Mouse (Mus musculus) brain, adult 2 months (tissue): ENCODE results near the gene Slc34a2.

Experiments used
- DNase-seq: peaks from one replicate; pipeline ENCODE4 v3.0.0; 2011; ENCODE audit warnings: low read depth, low spot score

The Slc34a2 gene

DNA sequence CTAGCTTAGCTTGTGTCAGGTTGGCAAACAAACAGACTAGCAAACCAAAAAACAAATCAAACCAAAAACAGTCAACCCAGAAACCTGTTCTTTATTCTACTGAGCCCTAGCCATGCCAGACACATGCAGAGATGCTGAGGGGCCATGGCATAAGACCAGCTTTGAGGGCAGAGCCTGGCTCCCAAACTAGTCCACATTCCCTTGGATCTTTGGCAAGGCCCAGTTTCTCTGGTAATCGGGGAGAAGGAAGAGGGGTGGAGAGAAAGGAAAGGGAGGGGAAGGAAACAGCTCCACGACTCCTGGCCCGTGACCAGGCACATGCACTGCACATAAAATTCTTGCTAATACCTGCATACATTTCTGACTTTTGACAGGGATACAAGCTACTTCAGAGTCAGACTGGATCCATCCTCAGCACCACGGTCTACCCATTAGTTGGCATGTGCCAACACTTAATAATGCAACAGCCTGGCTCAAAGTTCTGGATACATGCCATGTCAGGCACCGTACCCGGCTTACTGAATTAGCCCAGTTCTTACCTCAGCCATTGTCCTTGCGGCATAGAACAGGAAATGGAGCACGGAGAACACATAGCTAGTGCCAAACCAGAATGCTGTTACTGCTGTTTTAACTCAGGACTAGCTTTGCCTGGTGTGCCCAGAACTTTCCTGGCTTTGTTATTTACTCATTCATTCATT, 12.5 kb upstream of the Slc34a2 start:
- DNase-seq = peak; percentile 85

DNA sequence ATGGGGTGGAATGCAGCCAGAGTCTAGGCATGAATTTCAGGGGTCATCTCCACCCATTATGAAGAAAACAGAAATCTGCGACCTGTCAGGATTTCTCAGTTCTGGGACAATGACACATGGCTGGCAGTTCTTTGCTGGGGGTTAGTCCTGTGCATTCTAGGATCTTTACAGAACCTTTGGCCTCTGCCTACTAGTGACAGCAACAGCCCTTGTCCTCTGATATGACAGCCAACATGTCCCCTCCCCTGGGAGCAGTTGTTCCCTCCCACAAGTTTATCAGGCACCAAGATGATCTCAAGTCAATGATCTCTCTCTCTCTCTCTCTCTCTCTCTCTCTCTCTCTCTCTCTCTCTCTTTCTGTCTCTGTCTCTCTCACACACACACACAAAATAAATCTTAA, 6.5 kb upstream of the Slc34a2 start:
- no peak for DNase-seq

DNA sequence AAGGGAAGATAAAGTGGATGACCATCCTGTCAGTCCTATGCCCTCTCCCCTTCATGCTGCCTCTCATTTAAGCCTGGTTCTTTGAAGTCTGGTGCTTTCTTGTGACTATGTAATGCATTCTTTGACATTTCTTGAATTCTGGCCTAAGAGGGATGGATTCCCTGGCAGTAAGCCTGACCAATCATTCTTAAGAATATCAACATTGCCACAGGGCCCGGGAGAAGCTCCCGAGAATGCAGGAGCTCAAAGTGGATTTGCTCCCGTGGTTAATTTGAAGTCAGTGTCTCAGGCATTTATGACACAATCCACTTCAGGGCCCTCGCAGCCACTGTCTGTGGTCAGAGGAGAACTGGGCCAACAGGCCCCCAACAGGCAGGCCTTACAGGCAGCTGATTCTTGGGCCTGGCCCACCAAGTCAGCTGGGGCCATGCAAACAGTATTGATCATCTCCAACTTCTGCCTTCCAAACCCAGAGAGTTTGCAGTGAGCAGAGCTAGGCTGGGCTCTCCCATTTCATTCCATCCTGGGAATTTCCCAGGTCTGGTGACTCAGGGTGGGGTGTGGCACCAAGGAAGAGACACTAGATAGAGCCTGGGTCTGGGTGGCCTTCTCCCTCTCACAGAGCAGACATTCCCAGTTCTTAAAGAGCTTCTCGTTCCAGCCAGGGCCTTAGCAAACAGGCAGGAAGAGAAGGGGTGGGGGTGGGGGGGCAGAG, 4.3 kb downstream of the Slc34a2 start:
- no peak for DNase-seq

DNA sequence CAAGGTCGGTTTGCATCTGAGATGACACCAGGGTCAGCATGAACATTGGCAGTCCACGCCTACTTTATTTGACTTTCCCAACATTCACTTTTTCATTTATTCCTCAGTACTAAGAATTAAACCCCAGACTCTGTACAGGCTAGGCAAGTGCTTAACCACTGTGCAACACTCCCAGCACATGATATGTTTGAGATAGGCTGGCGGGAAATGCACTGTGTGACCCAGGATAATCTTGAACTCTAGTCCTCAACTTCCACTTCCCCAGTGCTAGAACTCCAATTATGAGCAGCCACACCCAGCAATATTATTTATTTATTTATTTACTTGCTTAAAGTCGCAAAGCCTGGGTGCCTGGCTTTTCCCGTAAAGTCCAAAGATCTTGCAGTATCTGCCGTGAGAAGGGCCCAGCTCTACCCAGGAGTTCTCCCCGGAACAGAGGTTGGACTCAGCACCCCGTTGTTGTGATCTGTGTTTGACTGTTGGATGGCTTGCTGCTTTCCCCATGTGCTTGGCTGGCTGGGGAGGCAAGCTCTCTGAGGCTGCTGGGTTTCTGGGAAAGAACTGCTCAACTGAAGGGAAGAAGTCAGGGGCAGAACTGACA, 5.0 kb downstream of the Slc34a2 start:
- no peak for DNase-seq

DNA sequence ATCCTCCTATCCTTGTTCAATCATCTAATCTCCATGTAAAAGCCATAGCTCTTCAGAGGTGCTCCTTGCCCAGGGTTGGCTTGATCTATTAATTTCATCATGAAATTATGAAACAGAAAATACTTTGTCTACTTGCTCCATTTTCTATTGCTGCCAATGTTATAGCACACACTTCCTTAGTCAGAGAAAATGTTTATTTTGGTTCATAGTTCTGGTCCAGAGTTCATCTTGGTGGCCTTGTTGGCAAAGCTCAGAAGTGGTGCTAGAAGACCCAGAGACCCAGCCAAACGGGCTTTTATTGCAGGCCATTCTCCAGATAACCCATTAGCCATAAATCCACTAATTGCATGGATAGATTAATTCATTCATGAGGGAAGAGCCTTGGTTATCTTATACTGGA, 5.8 kb downstream of the Slc34a2 start:
- DNase-seq = no peak

DNA sequence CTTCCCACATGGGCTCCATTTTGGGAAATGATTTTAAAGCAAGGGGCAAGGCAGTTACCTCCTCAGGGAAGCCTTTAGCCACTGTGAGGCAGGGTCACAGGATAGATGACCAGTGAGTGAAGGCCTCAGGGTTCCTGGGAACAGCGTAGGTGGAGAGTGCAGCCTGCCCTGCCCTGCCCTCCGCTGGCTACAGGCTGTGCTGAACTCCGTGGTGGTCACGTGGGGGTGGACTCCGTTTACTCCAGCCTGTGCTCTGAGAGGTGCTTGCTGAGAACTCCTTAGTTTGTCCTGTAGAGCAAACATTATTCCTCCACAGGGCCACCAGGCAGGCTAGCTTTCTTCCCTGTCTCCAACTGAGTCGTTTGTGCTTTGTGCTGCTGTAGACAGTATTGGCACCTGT, 10.1 kb downstream of the Slc34a2 start:
- DNase-seq = no peak

DNA sequence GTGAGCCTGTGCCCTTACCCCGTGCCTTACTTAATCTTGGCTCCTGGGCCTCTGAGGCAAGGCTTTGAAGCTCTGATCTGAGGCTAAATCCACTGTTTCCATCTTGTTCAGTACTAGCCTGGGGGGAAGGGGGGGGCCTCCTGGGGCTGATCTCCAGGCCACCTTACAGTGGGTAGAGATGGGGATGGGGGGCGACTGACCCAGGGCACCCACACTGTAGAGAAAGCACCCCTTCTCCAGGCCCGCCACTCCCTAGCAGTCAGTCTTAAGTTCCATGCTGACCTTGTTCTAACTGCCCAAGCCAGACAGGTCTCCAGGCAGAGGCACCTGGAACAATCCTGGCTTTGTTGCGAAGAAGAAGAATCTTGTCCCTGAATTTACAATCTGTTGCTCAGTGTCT, 10.7 kb downstream of the Slc34a2 start:
- DNase-seq = no peak

DNA sequence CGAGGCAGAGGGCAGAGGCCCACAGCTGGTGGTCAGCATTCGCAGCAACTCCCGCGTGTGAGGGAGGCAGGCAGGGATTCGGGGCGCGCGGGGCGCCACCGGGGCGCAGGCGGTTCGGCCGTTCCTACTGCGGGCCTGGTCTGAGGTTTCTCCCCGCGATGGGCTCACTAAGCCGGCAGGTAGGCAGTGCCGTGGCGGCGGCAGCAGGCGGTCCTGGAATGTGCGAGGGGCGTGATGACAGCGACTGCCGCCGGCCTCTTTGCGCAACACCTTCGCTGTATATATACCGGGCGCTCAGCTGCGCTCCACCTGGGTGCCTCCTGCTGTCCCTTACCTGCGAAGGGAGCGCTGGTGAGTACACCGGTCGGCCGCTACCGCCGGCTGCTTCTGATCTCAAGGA, 11.2 kb downstream of the Slc34a2 start:
- DNase-seq = no peak

DNA sequence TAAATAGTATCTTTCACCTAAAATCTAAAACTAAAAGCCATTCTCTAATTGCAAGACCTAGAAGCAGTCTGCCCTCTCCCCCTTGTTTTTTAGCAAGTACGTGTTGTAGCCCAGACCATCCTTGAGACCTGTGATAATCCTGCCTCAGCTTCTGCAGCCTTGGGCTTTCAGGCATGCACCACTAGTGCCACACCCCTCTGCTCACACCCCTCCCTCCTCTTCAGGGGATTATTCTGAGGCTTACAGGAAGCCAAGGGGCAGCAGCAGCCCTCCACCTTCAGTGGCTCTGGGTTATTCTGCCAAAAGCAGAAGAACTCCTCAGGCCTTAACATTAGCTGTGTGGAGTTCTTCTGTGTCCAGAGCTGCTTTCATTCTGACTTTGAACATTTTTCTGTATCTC, 13.1 kb downstream of the Slc34a2 start:
- DNase-seq = no peak

DNA sequence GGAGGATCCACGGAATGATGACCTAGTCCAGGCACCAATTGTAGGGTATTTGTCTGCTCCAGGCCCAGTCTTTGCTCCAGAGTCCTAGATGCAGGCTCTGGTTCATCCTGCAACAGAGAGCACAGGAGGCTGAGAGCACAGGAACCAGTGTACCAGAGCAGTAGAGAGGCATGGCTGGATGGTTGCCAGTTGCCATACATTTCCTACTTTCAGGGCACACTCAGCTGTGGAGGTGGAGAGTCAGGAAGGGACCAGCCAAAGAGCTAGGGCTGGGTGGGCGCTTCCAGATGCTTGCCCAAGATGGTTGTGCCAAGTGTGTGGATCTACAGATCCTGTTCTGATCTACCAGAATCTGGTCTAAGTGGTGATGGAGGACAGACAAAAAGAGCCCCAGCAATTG, 15.4 kb downstream of the Slc34a2 start:
- DNase-seq = peak; percentile 60

DNA sequence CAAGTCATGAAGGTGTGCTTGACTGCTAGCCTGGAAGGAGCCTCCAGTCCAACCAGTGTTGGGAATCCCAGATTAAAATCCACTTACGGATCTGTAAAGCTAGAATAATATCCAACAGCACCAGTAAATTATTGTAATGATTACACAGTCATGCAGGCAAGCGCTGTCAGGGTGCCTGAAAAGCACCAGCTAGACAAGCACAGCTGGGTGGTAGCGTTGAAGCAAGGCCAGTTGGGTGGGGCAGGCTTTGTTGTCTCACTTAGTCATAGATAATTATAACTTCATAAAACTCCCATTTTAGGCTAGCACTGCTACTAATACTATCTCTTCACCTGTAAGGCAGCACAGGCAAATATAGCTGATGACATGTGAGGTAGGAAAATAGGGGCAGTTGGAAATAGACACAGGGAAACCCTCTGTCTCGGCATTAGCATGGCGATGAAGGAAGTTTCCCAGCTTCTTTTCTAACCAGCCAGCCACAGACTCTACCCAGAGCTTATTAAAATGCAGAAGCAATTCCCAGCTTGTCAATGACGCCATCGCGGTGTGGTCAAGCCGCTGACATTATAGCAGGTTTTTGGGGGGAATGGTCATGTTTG, 23.8 kb downstream of the Slc34a2 start:
- DNase-seq = peak; percentile 23

DNA sequence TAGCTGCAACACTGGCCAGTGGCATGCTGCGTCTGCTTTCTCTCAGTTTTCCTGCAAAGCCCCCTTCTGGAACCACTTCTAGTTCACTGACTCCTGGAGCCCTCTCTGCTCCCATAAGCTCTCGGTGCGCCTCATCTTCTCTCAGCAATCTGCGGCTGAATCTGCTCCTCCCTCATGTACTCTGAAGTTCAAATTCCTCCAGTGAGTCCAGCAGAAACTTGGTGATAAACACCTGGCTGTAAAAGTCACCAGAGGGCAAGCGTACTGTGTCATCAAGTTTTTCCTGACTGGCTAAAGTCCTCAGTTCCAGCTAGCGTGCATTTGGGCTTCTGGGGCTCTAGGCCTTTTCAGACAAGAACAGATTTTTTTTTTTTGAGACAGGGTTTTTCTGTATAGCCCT, 36.7 kb downstream of the Slc34a2 start:
- DNase-seq = no peak

DNA sequence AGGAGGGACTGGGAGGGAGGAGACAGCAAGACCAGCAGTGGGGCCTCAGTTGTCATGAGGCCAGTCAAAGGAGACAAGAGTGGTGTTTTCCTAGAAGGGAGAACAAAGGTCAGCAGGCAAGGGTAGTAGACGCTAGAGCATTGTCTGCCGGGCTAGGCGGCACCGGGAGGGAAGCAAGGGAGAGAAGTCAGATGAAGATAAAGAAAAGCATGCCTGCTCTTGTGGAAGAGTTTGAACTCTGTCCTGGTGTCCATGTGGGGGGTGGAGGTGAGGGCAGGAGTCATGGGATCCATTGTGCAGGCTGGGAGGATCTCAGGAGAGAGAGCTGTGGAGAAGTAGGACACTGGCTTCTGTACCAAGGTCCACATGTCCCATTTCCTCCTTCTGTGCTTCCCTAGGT, 40.6 kb downstream of the Slc34a2 start:
- no peak for DNase-seq

DNA sequence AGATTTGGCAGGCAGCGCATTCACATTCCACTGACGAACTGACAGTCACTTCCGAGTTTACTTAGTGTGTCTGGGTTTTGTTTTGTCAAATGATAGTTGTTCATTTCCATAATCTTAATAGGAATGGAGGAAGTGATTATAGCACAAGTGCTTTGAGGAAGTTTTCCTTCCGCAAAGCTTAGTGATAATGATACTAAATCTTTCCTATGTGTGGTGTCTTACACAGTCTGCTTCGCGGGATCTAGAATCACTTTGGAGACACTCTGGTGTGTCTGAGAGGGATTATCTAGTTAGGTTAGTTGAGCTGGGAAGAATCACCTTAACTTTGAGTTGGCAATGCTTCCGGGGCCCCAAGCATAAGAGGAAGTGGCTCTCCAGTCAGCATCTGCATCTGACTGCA, 49.6 kb downstream of the Slc34a2 start:
- DNase-seq = no peak

DNA sequence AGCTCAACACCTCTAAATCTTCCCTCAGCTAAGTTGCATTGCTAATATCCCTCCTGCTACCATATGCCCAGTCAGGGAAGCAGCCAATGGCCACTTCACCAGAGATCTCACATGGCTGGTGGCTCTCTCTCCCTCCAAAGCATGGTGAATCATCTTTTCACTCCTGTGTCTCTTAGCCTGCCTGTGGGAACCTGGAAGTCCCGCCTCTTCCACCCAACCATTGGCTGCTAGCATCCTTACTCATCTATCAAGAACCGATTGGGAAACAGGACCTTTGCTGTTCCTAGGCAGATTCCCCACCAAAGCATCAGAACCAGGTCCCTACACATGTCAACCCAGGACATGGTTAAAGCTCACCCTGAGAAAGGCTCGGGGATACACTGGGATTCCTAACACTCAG, 53.5 kb downstream of the Slc34a2 start:
- peak; percentile 43 for DNase-seq

DNA sequence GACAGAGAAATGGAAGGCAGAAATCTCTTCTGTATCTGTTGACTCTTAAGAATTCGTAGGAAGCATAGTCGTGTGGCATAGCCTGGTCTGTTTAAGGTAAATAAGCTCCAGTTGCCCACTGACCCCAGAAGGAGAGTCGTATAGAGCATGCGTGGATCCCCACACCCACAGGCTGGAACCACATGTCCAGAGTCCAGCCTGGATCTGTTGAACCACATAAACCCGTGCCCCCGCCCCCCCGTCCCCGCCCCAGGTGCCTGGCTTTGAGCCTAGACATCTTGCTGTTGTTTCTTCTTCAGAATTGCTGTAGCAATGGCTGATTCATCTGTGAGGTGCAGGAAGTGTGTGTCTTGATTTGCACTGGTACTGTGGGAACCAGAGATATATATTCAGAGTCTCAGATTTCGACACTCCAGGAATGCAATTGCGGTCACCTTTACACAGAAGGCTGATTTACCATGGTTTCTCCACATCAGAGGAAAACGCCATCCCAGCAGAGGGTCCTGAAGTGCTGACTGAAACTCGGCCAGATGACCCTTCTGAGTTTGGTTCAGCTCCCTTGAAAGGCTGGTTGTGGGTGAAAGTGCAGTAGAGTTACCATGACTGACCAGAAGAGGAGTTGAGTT, 64.1 kb downstream of the Slc34a2 start:
- no peak for DNase-seq

DNA sequence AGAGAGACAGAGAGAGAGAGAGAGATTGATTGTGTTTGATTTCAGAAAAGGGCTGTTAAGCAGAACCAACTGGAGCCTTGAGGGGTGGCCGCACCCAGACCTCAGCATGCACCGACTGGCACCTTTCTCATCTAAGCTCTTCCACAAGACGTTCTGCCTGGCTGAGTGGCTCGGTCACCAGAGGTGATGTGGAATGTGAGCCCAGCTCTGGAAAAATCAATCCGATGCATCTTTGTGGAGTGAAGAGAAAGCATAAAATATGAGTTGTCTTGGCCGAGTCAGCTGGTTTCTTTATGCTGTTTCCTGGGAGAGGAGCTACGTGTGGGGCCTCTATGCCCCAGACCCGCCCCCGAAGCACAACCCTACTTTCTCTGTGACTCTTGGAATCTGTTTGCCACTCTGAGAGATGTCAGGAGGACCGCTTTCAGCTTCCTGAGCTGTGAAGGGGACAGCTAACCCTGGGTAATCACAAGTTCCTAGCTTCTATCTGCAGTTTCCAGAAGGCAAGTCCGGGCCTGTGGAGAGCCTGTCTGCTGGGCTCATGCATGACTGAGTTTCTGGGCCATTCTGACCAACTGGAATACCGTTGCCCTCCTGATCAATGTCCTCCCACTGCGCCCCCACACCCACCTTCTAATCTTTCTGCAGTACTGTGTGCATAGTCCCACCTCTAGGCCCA, 66.4 kb downstream of the Slc34a2 start:
- peak; percentile 35 for DNase-seq

DNA sequence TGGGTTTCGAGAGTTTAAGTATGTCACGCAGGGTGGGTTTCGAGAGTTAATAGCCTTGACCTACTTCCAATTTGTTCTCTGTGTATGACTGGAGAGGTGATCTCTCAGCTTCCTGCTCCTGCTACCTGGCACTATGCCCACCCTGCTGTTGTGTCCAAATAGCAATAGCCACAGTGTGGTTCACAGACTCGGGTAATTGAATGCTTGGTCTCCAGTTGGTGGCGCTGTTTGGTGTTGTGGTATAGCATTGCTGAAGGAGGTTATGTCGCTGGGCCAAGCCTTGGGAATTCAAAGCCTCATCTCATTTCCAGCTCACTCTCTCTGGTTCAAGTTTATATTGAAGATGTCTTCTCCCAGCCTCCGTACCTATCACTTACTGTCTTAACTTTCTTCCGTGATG, 67.8 kb downstream of the Slc34a2 start:
- peak; percentile 83 for DNase-seq

DNA sequence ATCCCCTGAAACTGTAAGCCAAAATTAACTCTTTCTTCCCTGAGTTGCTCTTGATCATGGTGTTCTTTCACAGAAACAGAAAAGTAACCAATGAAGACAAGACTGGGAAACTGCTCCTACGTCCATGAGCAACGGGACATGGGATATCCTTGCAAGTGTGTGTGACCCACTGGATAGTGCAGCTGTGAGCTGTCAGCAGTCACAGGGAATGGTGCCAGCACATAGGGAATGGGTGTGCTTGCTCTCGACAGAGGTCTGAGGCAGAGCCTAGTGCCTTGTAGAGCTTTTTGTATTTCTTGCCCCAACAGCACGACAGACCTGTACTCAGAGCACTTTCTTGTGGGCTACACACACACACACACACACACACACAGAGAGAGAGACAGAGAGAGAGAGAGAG, 68.2 kb downstream of the Slc34a2 start:
- no peak for DNase-seq

DNA sequence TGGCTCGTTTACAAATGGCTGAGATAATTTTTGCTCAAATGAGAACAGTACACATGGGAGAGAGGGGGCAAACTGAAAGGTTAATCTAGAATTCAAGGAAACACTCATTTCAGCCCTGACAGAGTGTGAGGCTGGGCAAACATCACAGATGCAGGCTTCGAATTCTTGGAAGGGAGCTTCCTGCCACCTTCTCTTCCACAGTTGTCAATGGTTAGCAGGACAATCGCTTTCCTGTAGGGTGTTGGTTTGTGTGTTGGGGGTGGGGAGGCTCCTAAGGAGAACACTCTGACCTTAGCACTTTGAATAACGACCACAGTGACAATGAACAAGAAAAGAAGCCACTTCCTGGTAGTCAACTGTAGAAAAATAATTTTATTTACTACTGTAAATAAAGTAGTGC, 68.8 kb downstream of the Slc34a2 start:
- DNase-seq = no peak

DNA sequence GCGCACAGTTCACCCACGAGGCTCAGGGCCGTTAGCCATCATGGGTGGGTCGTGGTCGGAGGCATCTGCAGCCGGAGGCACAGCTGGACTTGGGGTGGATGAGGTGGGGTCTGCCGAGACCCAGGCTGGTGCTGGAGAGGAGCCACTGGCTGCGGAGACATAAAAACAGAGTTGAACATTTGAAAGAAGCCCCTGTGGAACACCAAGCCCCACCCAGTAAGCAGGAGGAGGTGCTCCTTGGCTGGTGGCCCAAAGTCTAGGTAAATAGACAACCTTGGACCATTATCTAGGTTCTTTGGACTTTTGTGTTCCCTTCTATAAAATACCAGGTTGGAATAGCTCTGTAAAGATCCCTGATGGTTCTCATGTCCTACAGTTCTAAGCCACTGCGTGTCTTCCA, 70.1 kb downstream of the Slc34a2 start:
- DNase-seq = no peak

DNA sequence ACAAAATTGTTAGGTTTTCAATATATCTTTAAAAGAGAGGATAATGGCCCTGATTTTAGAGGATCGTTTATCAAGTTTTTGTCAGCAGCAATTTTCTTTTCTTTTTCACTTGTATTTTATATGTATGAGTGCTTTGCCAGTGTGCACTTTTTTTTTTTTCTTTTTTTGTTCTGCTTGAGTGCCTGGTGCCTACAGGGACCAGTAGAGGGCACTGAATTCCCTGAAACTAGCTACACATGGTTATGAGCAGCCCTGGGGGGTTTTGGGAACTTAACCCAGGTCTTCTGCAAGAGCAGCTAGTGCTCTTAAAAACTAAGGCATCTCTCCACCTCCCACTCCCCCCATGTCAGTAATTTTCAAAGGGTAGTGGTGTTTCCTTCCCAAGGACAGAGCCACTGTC, 70.8 kb downstream of the Slc34a2 start:
- peak; percentile 55 for DNase-seq
